Mouse (Mus musculus): ENCODE results near the gene Dctn1.

DNA sequence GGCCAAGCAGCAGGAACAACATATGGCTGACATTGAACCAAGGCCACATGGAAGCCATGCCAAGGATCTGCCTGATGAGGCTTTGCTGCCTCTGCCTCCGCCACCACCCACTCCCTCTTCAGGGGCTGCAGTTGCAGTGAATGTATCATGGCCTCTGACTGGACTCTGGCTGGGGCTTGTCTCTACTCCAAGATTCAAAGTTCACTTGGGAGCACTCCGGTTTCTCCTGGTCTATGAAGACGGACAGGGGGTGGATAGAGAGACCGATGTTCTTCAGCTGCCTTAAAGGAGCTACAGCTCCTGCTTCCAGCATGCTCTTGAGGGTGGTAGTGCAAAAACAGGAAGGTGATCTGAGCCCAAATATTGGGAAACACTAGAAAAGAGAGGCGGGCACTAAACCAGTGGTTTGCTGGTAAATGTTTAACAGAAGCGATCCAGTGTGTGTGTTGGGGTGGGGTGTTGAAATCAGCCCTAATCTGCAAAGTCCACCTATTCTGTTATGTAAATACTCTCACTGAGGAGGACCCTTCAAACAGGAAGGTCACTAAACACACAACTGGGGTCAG is 34.2 kb upstream of the Dctn1 start:
- no peak for TF ChIP-seq CTCF (IDR thresholded peaks at IDR 0.05; ENCODE audit: low read depth, low read length)
- no peak for TF ChIP-seq GATA1 (IDR thresholded peaks at IDR 0.05; ENCODE audit: borderline replicate concordance, low read length)
- TF ChIP-seq POLR2AphosphoS5 (IDR thresholded peaks at IDR 0.05; ENCODE audit: insufficient replicate concordance, low read depth, low read length) = no peak
- TF ChIP-seq TAL1 (conservative IDR thresholded peaks at IDR 0.05; ENCODE audit: low read depth, low read length) = no peak
- TF ChIP-seq GATA2 (IDR thresholded peaks at IDR 0.05; ENCODE audit: borderline replicate concordance, low read depth, low read length) = no peak

Measured in G1E (cell line).